Mouse (Mus musculus) midbrain, embryonic 14.5 days (tissue): ENCODE measurements around the gene Acsl6. TPM values are rescaled to one million over a fixed set of nuclear protein-coding genes. Genes with fewer than 3 reads are reported as not detected.

ENCODE experiments used
- ATAC-seq: fragments of 200-750 bp; cut with Nextera tagmentation; 2 replicates; pipeline ENCODE4 v1.8.0; 2017; ENCODE audit warnings: moderate number of reproducible peaks, moderate library complexity; ENCODE audit not compliant: low FRiP score, low TSS enrichment
- DNase-seq: peaks from one replicate; pipeline ENCODE4 v3.0.0-alpha.2; 2015
- H3K27ac ChIP-seq: fragments of 300-500 bp; sonication (generic); replicated peaks from 2 replicates; pipeline ENCODE4 v1.5.1; 2014; ENCODE audit warnings: mild to moderate bottlenecking, low read depth, low read length, moderate library complexity
- H3K27me3 ChIP-seq: fragments of 300-500 bp; sonication (generic); 2 replicates; pipeline ENCODE4 v1.6.1; 2014; ENCODE audit warnings: low read length, control low read depth, mixed read lengths; ENCODE audit not compliant: control insufficient read depth, insufficient read depth
- H3K36me3 ChIP-seq: fragments of 300-500 bp; sonication (generic); 2 replicates; pipeline ENCODE4 v1.6.1; 2014; ENCODE audit warnings: low read length, control low read depth; ENCODE audit not compliant: control insufficient read depth, insufficient read depth
- H3K4me1 ChIP-seq: fragments of 300-500 bp; sonication (generic); 2 replicates; pipeline ENCODE4 v1.6.1; 2014; ENCODE audit warnings: mild to moderate bottlenecking, antibody characterized with exemption, low read length, control low read depth; ENCODE audit not compliant: control insufficient read depth, insufficient read depth
- H3K4me2 ChIP-seq: fragments of 300-500 bp; sonication (generic); 2 replicates; pipeline ENCODE4 v1.6.1; 2014; ENCODE audit warnings: mild to moderate bottlenecking, low read length, moderate library complexity
- H3K4me3 ChIP-seq: fragments of 300-500 bp; sonication (generic); replicated peaks from 2 replicates; pipeline ENCODE4 v1.5.1; 2014; ENCODE audit warnings: low read depth, low read length
- H3K9ac ChIP-seq: fragments of 300-500 bp; sonication (generic); replicated peaks from 2 replicates; pipeline ENCODE4 v1.6.1; 2014; ENCODE audit warnings: mild to moderate bottlenecking, low read length, moderate library complexity
- H3K9me3 ChIP-seq: fragments of 300-500 bp; sonication (generic); 2 replicates; pipeline ENCODE4 v1.6.1; 2016; ENCODE audit warnings: low read length, control low read depth, mixed read lengths; ENCODE audit not compliant: control insufficient read depth
- WGBS: fragments of 180-500 bp; shearing (Covaris S2); extraction: QIAGEN DNeasy Blood & Tissue Kit; methylation state at CpG from one replicate; pipeline ENCODE4 v1.1.7; 2014; 5-methylcytosine and 5-hydroxymethylcytosine counted together
- polyA plus RNA-seq: library from polyadenylated mRNA; unstranded; fragments of >200 nt; fragmentation: Nextera tagmentation; extraction: Ambion mirVana; gene quantifications from 2 replicates; pipeline ENCODE4 v1.2.1, GENCODE M21; 2014

Gene Acsl6
- polyA plus RNA-seq: 38.4 and 40.9 TPM in 2 replicates

GRCm38 (mm10) chr11:54303728-54304470 lies at the start of gene Acsl6:
Gene Acsl6, plus strand, starts transcription at chr11:54303798.
- peaks cover 32% of the 10 kb centered on the region for H3K4me1 ChIP-seq
- no peaks in the 10 kb centered on the region for H3K36me3 ChIP-seq
- peak; percentile 88 for DNase-seq
- peak within 1 kb of the TSS; percentile 89 for H3K9ac ChIP-seq
- no peaks in the 10 kb centered on the region for H3K9me3 ChIP-seq
- peak; percentile 80 for ATAC-seq
- H3K27ac ChIP-seq: peak within 1 kb of the TSS; percentile 93
- no peaks in the 10 kb centered on the region for H3K27me3 ChIP-seq
- H3K4me2 ChIP-seq: peak within 1 kb of the TSS; percentile 85
- peak within 1 kb of the TSS; percentile 66 for H3K4me3 ChIP-seq
- WGBS: under 1% methylated on average over 48 of the region's 59 CpGs

GRCm38 (mm10) chr11:54254114-54254513 lies 49.5 kb upstream of the Acsl6 start:
- 60% methylated on average over 4 of the region's 4 CpGs for WGBS
- Histone ChIP-seq H3K9me3 (no peaks in the 10 kb centered on the region), H3K27ac (no peak overlapping the region), H3K9ac (no peak overlapping the region), H3K4me2 (no peak overlapping the region), H3K4me3 (no peak overlapping the region), H3K4me1 (peaks cover 3% of the 10 kb centered on the region; the same call in 1 of the 2 replicates), H3K27me3 (no peaks in the 10 kb centered on the region), H3K36me3 (no peaks in the 10 kb centered on the region)
- peak; percentile 25 for DNase-seq
- ATAC-seq: no peak

GRCm38 (mm10) chr11:54256624-54257376 lies 46.8 kb upstream of the Acsl6 start:
- H3K4me3 ChIP-seq: no peak overlapping the region
- ATAC-seq: peak; percentile 80; the same call in 1 of the 2 replicates
- WGBS: 37% methylated on average over 3 of the region's 3 CpGs
- no peak overlapping the region for H3K27ac ChIP-seq
- no peaks in the 10 kb centered on the region; the same call in 1 of the 2 replicates for H3K9me3 ChIP-seq
- no peak overlapping the region for H3K9ac ChIP-seq
- H3K4me2 ChIP-seq: no peak overlapping the region
- peaks cover 3% of the 10 kb centered on the region; the same call in 1 of the 2 replicates for H3K4me1 ChIP-seq
- H3K36me3 ChIP-seq: no peaks in the 10 kb centered on the region
- DNase-seq: peak; percentile 91
- no peaks in the 10 kb centered on the region for H3K27me3 ChIP-seq

GRCm38 (mm10) chr11:54263405-54264031 lies 40.1 kb upstream of the Acsl6 start:
- no peaks in the 10 kb centered on the region for H3K27me3 ChIP-seq
- no peaks in the 10 kb centered on the region for H3K4me1 ChIP-seq
- no peaks in the 10 kb centered on the region for H3K36me3 ChIP-seq
- H3K4me2 ChIP-seq: no peak overlapping the region
- H3K9me3 ChIP-seq: no peaks in the 10 kb centered on the region; the same call in 1 of the 2 replicates
- ATAC-seq: no peak
- peak; percentile 9 for DNase-seq
- H3K9ac ChIP-seq: no peak overlapping the region
- 18% methylated on average over 1 of the region's 1 CpGs for WGBS
- H3K27ac ChIP-seq: no peak overlapping the region
- no peak overlapping the region for H3K4me3 ChIP-seq

GRCm38 (mm10) chr11:54264542-54264941 lies 39.1 kb upstream of the Acsl6 start:
- H3K4me2 ChIP-seq: no peak overlapping the region
- ATAC-seq: no peak

GRCm38 (mm10) chr11:54267177-54267576 lies 36.4 kb upstream of the Acsl6 start, which contains the start of gene Il3:
Gene Il3, minus strand, starts transcription at chr11:54267277.
- H3K27me3 ChIP-seq: no peaks in the 10 kb centered on the region
- H3K27ac ChIP-seq: no peak within 1 kb of the TSS
- H3K4me2 ChIP-seq: no peak within 1 kb of the TSS
- H3K9me3 ChIP-seq: no peaks in the 10 kb centered on the region
- no peaks in the 10 kb centered on the region for H3K36me3 ChIP-seq
- DNase-seq: no peak
- H3K4me3 ChIP-seq: no peak within 1 kb of the TSS
- WGBS: 81% methylated on average over 6 of the region's 6 CpGs
- H3K9ac ChIP-seq: no peak within 1 kb of the TSS
- no peak for ATAC-seq
- H3K4me1 ChIP-seq: no peaks in the 10 kb centered on the region

More at GRCm38 (mm10) chr11:54264542-54264941, 39.1 kb upstream of the Acsl6 start:
- Histone ChIP-seq H3K4me1 (no peaks in the 10 kb centered on the region), H3K27ac (no peak overlapping the region), H3K36me3 (no peaks in the 10 kb centered on the region), H3K4me3 (no peak overlapping the region), H3K9ac (no peak overlapping the region), H3K9me3 (no peaks in the 10 kb centered on the region; the same call in 1 of the 2 replicates), H3K27me3 (no peaks in the 10 kb centered on the region)
- 57% methylated on average over 2 of the region's 2 CpGs for WGBS
- peak; percentile 77 for DNase-seq

- 86% methylated on average over 3 of the region's 3 CpGs for WGBS
- no peaks in the 10 kb centered on the region for H3K4me1 ChIP-seq
These were observed 34.3 kb upstream of the Acsl6 start for GRCm38 (mm10) chr11:54269191-54269896.

GRCm38 (mm10) chr11:54271437-54271949 lies 32.1 kb upstream of the Acsl6 start:
- ATAC-seq: no peak
- Histone ChIP-seq H3K27me3 (no peaks in the 10 kb centered on the region), H3K9ac (no peak overlapping the region), H3K4me2 (no peak overlapping the region), H3K9me3 (no peaks in the 10 kb centered on the region), H3K27ac (no peak overlapping the region), H3K36me3 (no peaks in the 10 kb centered on the region), H3K4me3 (no peak overlapping the region), H3K4me1 (no peaks in the 10 kb centered on the region)
- 86% methylated on average over 5 of the region's 5 CpGs for WGBS
- no peak for DNase-seq

More at GRCm38 (mm10) chr11:54269191-54269896, 34.3 kb upstream of the Acsl6 start:
- Histone ChIP-seq H3K36me3 (no peaks in the 10 kb centered on the region), H3K9me3 (no peaks in the 10 kb centered on the region), H3K27ac (no peak overlapping the region), H3K4me3 (no peak overlapping the region), H3K9ac (no peak overlapping the region), H3K4me2 (no peak overlapping the region), H3K27me3 (no peaks in the 10 kb centered on the region)
- ATAC-seq (no peak), DNase-seq (no peak)
